Mouse (Mus musculus): ENCODE measurements around the gene AC124502.3.

- TF ChIP-seq CTCF (IDR thresholded peaks at IDR 0.05; ENCODE audit: low read depth, low read length) = no peak
- no peak for TF ChIP-seq POLR2A (IDR thresholded peaks at IDR 0.05; ENCODE audit: extremely low read depth, insufficient read depth, low read length)
These were observed 32.4 kb downstream of the AC124502.3 start for GRCm38 (mm10) chr19:5071077-5071476.

Data from liver, adult 2 months (tissue).